Mouse (Mus musculus): ENCODE data around the gene Golim4.
A peak's percentile ranks its signal among the peaks of the same experiment; 100 is the strongest.
"Not testable (repeated sequence)": the region's sequence is repeated elsewhere in the genome, so short reads cannot be mapped to it uniquely, and the experiment has no call there.

The Golim4 gene

DNA sequence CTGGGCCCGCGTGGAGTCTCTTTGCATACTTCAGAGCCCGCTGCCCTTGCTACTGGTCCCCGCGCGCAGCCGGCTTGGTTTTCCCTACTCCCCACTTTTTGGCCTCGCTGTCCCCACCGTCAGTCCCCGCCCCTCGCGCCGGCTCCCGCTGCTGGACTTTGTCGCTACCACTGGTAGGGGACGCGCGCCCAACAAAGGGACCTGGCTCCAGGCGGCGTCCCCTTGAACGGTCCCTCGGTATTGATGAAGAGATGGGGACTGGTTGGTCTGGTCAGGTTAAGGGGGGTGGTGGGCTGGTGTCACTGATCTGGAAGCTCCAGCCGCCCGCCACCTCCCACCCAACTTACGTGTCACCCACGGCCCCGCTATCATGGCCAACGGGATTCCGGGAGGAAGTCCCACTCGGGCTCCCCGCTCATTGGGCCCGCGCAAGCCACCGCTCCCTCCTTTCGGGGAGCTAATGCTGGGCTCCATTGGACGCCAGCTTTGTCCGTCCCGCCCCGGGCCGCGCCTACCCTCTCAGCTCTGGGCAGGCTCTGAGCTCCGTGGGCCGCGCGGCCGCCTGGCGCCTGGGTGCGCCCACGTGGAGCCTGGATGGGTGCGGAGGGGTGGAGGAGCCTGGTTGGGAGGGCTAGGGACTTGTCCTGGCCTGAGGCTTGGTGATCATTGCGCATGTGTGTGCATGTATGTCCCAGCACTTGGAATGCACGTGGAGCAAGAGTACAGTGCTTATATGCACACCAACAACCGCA, at the start of gene Golim4:
TSS of gene Golim4 (minus strand) at position 399 of the 752 bp plus-strand sequence.
- DNase-seq: peak; percentile 86

DNA sequence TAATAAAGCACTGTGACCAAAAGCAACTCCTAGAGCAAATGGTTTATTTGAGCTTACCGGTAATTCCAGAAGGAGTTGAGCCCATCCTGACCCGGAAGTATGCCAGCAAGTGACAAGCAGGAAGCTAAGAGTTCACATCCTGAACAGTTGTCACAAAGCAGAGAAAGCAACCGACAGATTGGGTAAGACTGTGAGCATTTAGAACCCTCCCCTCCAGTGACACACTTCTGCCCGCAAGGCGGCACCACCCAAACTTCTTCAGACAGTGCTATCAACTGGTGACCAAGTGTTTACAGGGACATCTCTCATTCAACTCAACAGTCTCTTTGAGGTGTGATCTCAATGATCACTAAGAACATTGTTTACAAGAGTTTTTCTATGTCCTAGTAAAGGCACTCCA, 48.9 kb upstream of the Golim4 start:
- no peak for DNase-seq

DNA sequence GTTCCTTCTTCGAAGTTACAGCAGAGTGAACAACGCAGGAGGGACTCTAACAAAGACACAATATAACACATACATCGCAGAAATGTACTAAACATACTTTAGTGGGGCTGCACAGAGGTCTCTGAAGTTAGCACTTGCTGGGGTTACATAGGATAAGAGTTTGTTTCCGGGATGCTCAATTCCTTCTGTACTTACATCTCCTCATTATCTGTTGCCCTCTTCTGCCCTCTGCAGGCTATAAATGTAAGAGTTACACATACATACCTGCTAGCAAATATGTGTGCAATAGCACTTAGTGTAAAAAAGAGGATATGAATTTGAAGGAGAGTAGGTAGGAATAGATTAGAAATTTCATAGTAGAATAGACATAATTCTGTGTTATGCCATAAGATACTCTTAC, 44.4 kb upstream of the Golim4 start:
- no peak for DNase-seq

DNA sequence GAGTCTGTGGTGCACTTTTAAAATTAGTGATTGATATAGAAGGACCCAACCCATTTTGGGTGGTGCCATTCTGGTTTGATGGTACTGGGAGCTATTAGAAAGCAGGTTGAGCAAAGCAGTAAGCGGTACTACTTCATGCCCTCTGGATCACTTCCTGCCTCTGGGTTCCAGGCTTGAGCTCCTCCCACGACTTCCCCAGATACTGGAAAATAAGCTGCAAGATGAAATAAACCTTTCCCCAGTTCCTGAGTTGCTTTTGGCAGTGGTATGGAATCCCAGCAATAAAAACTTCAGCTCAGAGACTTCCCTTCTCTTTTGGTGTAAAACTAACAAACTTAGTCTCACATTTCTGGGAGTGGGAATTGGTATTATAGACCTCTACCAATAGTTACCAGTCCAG, 43.7 kb upstream of the Golim4 start:
- DNase-seq: no peak

DNA sequence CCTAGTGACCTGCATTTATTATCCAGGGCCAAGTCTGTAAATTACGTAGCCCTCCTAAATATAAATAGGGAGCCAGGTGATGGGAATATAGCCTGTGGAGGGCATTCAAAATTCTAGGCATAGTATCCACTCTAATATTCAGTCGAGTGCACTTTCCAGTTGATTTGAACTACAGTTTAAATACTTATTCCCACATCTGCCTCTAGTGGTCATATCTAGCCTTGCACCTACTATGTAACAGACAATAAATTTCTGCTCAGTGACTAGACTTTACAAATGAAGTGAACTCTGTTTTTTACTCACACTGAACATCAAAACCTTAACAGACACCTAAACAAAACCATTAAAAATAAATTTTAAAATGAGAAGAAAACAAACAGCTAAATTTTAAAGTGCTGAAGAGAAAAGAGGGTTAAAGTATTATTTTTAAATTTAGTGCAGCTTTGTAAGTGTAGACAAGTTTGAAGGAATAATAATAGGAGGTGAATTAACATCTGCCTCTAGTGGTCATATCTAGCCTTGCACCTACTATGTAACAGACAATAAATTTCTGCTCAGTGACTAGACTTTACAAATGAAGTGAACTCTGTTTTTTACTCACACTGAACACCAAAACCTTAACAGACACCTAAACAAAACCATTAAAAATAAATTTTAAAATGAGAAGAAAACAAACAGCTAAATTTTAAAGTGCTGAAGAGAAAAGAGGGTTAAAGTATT, 24.4 kb upstream of the Golim4 start:
- not testable (repeated sequence) for DNase-seq

DNA sequence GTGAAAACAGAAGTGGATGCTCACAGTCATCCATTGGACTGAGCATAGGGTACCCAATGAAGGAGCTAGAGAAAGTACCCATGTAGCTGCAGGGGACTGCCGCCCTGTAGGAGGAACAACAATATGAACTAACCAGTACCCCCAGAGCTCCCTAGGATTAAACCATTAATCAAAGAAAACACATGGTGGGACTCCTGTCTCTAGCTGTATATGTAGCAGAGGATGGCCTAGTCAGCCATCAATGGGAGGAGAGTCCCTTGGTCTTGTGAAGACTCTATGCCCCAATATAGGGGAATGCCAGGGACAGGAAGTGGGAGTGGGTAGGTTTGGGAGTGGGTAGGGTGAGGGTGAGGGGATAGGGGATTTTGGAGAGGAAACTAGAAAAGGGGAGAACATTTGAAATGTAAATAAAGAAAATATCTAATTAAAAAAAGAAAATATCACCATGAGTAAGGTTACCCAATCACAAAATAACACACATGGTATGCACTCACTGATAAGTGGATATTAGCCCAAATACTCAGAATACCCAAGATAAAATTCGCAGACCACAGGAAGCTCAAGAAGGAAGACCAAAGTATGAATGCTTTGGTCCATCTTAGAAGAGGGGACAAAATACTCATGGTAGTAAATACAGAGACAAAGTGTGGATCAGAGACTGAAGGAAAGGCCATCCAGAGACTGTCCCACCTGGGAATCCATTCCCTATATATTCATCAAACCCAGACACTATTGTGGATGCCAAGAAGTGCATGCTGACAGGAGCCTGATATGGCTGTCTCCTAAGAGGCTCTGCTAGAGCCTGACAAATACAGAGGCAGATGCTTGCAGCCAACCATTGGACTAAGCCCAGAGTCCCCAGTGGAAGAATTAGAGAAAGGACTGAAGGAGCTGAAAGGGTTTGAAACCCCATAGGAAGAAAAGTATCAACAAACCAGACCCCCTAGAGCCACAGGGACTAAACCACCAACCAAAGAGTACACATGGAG, 6.3 kb upstream of the Golim4 start:
- not testable (repeated sequence) for DNase-seq

DNA sequence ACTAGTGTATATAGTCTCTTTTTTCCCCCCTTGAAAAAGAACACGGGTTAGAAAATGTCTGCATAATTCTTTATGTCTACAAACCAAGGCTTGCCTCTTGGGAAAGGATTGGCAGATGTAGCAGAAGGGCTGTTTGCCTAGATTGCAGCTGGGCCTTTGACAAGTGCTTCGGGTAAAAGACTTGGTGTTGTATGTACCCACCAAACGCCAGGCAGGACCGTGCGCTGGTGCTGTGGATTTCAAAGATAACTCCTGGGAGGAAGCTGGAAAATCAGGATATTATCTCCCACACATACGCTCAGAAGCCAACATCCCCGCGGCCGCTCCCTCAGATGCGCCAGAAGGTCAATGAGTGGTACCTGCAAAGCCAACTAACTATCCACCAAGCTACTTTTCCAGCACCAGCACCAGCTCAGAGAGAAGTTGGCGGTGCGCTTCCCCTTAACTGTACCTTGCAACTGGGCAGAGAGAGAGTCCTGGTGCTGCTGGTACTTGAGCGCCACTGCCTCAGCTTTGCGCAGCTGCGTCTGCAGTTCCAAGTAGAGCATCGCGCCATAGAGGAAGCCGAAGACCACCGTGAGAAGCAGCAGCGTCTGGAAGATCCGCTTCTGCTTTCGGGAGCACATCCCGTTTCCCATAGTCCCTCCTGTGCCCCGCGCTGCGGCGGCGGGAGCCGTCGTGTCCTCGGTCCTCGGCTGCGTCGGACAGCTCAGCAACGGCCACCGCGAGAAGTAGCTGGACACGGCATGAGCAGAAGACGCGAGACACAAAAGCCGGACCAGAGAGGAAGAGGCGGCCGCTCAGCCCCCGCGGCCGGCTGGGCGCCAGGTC, 873 bp downstream of the Golim4 start:
- no peak for DNase-seq

DNA sequence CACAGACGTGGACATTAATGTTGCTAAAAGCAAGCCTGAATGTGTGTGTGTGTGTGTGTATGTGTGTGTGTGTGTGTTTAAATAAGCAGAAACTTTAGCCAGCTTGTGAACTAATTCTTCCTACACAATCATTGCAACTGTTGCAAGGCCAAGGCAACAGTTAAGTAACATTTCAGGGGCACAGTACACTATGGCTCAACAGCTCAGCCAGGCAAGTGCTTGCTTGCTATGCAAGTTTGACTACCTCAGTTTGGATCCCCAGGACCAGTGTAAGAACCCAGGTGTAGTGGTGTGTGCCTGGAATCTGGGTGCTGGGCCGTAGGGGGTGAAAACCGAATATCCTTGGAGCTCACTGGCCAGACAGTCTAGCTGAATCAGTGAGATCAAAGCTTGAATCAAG, 2.6 kb downstream of the Golim4 start:
- no peak for DNase-seq

DNA sequence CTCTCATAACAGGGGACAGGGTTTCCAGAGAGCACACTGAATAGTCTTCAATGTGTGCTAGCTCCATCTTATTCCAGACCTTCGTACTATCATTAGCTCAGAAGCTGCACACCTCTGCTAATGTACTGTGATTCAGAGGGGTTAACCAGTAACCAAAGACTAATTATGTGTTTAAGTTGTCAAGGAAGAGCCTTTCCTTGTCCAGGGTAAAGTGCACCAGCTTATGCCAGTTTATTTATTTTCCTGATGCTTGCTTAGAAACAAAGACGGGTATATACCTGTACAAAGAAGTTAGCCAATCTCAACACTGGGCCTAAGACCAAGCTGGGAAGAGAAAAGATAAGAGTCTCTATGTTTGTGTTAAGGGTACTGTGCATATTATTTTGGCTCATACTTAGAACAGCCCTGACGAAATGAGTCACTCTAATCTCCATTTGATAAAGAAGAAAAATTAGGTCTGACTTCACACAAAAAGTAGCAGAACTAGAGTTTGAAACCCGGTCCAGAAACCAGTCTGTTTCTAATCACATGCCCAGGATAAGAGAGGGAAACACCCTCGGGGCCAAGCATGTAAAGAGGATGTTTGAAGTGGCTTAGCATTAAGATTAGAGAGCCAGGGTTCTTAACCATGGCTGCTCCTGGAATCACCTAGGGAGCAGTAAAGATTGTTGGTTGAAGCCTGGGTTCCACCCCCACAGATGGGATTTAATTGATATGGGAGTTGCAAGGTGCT, 4.3 kb downstream of the Golim4 start:
- DNase-seq: no peak

DNA sequence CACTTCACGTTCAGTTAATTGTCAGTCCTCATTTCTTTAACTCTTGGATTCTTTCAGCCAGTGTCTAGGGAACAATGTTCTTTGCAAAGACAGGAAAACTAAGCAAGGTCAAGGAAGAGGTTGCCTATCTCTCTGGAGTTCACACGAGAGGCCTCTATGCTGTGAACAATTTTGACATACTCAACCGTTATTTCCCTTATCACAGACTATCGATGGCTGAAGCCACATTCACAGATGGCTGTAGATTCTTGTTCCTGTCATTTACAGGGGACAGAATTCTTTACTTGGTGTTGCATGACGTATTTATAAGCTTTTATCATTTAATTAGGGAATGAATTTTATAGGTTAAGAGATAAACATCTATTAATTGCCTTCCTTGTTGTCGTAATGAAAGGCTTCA, 5.9 kb downstream of the Golim4 start:
- no peak for DNase-seq

DNA sequence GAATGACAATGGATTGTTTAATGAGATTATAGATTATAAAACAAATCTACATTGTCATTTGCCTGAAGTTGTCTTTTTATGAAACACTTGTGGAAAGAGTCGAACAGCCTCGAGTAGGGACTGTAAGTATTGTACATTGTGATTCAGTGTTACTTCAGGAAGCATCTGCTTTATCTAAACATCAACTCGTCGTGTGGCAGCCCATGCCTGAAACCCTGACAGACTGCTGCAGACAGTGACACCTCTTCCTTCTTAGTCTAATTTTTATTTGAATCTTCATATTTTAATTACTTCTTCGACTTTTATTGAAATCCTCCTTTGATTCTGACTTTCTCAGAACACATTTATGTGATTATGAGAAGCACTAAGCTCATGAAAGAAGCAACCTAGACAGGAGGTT, 7.4 kb downstream of the Golim4 start:
- no peak for DNase-seq

DNA sequence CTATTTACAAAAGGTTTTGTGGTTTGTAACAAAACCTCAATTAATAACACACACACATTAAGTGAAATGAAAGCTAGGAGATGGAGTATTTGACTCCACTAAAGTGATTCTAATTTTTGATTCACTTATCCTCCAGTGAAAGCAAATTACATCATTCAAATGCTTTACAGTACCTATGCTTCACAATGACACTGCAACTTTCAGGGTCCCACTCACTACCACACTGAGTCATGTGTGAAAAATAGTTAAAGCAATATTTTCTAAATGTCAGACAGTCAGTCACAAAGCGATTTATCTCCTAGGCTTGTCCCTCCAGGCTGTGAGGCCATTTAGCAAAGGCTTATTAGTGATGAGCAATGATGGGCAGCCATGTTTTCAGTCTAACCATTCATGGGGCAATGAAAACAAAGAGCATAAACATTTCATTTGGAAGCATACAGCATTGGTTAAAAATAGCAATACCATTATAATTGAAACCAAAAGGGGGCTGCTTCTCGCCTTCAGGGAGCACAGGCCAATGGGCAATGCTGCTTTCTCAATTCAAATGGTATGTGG, 8.1 kb downstream of the Golim4 start:
- no peak for DNase-seq

DNA sequence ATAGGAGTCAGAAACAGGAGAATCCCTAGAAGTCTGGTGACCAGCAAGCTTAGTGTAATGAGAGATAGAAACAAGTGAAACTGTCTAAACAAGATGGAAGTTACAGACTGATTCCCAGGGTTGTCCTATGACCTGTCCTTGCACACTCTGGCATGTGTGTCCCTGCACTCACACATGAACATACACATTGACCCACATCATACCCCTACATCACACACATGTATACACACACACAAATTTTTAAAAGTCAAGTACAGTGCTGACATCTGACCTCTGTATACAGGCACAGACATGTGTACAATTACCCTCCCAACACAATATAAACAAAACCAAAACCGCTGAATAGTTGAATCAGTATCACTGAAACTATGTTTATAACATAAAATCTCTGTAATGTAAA, 8.7 kb downstream of the Golim4 start:
- DNase-seq: no peak

DNA sequence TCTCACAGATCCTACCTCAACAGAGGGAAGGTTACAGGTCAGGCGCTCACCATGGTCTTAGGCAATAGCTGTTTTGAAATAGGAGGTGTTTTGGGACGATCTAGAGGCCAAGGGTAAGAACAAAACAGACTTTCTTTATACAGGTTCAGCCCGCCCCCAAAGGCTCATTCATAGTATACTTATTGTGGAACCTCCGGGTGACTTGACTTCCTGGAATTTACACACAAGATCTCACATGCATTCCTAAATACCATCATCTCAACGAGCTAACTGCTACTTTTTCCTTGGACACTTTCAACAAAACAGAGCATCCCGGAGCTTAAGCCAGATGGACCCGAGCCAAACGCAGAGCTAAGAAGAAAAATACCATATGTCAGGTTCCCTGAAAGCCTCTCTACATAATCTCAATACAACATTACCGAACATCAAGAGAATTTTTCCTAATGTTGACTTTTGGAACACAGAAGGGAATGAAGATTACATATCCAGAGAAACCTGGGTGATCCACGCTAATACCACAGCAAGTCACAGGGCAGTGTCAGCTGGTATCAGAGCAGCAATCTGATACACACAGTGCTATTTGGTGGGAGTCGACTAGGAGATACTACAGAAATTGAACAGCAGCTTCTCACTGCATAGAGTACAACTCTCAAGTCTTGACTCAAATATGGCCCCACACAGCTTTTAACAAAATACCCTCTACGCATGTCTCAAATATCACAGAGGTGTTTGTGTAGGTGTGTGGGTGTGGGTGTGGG, 14.3 kb downstream of the Golim4 start:
- DNase-seq: no peak

DNA sequence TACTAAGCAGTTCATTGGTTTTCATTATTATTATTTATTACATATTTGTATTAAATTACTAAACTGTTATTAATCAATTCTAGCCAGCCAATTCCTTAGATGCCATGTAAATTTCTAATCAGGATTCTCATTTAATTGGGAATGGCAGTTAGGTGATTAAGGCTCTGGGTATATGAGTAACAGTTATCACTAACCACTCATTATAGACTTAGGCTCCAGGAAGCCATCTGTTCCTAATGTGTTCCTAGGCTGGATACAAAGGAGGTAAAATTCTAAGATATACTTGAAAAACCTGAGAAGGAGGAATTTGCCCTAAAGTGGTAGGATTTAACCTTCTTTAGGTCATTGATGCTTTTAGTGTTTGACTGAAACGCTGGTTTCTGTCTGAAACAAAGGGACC, 14.9 kb downstream of the Golim4 start:
- no peak for DNase-seq

DNA sequence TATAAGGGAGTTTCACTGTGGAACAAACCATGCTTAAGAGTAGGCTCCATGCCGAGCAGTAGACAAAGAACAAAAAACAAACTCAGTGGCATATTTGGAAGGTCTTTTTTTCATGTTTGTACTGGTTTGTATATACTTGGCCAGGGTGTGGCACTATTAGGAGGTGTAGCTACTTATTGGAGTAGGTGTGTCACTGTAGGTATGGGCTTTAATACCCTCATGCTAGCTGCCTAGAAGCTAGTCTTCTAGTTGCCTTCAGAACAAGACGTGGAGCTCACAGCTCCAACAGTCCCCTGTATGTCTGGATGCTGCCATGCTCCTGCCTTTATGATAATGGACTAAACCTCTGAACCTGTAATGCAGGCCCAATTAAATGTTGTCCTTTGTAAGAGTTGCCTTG, 20.6 kb downstream of the Golim4 start:
- no peak for DNase-seq

DNA sequence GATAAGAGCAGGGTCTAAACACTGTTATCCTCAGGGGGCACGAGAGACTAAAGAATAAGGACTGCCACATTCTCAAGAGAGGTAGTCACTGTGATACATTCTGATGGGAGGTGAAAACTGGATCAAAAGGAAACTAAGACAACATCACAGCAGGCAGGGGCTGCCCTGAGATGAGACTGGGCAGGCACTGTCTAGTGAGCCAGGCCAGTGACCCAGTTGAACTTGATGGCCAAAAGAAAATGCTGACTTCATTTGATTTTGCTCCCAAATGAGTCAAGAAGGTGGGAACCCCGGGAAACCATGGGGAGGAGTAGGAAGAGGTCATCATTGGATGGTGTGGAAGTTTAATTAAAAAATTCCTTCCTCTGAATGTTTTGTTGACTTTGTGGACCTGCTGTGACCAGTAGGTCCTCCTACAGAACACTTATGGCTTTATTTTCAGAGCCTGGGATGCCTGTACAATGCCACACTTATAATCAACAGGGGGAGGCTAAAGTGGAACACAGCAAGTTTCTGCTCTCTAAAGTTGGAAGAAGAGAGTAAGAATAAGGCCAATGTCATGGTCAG, 26.0 kb downstream of the Golim4 start:
- DNase-seq: no peak

DNA sequence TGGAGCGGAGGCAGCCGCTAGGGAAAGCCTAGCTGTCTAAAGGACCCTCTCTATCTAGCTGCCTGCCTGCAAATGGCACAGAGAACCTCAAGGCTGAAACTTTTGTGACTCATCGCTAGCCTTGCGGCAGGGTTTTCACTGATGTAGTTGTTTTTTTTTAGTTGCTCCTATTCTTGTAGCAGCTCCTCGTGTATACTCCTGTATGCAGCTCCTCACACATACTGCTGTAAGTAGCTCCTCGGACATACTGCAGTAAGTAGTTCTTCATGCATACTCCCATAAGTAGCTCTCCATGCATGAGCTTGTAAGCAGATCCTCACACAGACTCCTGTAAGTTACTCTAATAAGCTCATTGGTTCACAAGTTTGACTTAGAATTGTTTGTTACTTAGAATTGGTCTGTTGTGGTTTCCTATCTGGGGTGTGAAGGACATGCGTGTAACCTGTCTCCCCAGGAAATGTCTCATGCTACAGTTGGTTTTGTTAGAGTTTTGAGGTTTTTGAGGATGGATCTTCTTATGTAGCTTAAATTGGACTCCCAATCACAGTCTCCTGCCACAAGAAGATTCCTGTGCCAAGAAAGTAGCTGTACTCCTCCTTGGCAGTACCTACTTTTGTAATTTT, 26.7 kb downstream of the Golim4 start:
- DNase-seq: no peak

DNA sequence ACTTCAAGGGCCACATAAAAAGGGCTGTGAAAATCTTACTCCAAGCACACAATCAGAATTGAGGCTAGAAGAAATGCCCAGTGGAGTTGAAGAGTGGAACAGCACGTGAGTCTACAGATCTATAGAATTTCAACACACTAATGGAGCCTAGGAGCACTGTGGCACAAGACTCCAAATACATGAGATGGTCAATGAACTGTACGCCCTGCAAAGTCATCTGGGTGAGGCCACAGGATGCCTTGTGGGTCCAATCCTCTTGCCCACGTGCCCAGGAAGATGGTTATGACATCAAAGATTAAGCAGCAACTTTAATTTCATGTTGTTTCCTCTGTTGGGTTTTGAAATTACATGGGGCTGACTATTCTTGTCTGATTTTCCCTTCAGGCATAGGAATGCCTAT, 30.4 kb downstream of the Golim4 start:
- no peak for DNase-seq

DNA sequence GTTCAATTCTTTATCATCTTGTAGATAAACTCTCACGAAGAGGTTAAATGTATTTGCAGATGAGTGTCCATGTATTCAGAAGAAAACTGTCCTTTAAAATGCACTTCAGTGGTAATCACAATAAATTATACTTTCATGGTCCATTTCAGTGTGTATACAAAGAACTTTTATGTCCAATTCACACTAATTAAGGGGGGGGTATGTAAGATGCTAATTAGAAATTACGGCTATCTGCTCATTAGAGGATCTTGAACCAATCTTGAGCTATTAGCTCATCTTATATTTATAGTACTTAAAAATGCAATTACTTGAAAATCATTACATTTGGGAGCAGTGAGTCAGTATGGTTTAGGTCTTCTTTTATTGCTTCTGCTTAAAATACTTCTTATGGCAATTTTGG, 31.6 kb downstream of the Golim4 start:
- DNase-seq: no peak

All from kidney, adult 18-20 months (tissue).